Mouse (Mus musculus) megakaryocyte progenitor cell, adult 5-6 weeks (primary cell): Measurements from ENCODE around the gene Oas1d. TPM values are rescaled to one million over a fixed set of nuclear protein-coding genes. Genes with fewer than 3 reads are reported as not detected.
"Not testable (repeated sequence)": the region's sequence is repeated elsewhere in the genome, so short reads cannot be mapped to it uniquely, and the experiment has no call there.

Source experiments
- ATAC-seq: replicated peaks from 2 replicates; pipeline ENCODE4 v1.8.0; 2016; ENCODE audit warnings: mild to moderate bottlenecking, moderate TSS enrichment, inconsistent platforms; ENCODE audit not compliant: poor library complexity
- total RNA-seq, 2 experiments: library from RNA; stranded (forward) in 1 of 2; stranded (reverse) in 1 of 2; fragments of 157-497, 149-512 nt in 1 of 2; fragments of 200-1000 nt in 1 of 2; gene quantifications; 2 replicates each; pipeline versions ENCODE4 v1.2.3 to v1.2.4; 2015 to 2017

Gene Oas1d
- total RNA-seq, 2 experiments from 2014 or later = not detected

DNA sequence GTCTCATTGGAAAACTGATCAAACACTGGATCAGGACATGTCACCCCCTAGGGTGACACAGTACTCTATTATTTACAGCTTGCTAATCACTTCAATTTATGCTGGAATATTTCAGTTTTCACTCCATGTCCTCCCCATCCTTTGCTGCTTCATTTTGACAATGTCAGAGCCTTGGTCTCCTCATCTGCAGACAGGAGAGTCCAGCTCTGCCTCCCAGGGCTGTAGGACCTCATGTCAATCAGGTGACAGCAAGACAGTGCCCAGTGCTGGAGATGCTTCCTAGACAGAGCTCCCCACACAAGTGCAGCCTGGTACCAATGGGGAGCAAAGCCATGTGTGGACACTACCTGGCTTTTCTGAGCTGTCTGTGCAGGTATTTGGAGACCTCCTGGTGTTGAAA lies 15.6 kb upstream of the Oas1d start:
- no peak for ATAC-seq

DNA sequence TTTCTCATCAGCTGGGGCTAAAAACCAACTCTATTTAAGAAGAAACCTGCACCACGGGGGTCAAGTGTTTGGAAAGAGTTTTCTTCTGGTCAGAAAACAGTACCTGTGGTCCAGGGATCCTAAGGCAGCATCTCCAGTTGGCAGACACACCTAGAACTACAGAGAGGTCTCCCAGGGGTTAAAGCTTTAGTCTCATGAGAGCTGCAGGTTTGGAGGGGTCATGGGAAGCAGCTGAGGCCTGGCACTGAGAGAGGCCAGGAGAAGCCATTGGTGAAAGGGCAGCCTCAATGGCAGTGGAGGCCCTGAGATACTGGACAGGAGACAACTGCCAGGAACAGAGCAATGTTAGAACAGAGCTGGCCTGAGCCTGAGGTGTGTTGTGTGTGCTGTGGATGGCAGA lies 13.7 kb upstream of the Oas1d start:
- ATAC-seq = no peak

DNA sequence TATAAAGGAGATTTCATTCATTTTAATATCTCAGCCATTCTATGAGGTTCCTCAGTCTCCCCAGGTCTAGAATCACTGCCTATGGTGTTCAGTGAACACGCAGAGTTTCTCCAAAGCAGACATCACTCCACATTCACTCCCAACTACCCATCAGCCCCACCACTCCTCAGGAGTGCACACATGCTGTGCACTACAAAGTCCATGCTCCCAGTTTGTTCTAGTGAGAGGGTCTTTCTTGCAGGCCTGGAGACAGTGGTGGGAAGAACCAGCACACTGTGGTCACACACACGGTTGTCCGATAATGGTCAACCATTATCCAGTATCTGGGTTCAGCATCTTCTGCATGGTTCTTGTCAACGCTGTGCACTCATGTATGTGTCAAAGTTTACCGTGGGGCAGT lies 12.3 kb upstream of the Oas1d start:
- ATAC-seq = no peak

DNA sequence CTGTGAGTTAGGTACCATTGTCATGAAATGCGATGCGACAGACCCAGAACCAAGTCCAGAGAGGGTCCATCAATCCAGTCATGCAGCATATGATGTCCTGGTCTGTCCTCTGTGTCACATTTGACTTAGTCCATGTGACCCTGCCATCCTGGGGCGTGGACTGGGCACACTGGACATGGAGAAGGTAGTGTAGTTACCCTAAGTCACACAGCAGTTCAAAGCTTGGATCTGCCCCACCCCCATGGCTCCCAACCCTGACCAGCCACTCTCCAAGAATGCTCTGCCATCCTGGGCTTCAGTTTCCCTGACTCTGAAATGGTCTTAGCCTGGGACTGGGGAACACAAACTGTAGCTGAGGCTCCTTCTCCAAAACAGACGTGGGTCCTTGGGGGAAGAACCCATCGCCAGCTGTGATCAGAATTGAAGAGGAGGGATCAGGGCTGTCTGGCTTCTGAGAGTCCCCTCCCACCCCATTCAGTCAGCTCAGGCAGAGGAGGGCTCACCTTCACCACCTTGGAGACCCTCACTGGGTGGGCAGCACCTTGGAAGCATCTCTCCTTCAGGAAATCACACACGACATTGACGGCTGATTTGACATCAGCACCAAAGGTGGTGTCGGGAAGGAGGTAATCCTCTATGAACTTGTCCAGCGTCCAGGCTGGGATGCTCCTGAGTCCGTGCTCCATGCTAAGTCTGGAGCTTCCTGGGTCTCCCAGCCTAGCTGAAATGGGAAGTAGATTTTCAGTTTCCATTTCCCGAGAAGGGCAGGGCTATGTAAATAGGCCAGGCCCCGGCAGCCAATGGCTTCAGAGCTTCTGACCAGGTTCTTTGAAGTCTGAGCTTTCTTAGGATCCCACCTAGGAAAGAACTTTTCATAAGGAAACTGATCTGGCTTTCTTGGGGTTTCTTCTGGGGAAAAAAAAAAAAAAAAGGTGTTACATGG lies 7.3 kb upstream of the Oas1d start, which contains the start of gene Oas1a:
Gene Oas1a (minus strand): TSS at position 731 of the 943 bp plus-strand sequence.
- ATAC-seq = peak; percentile 68

GRCm38 (mm10) chr5:120908196-120908920 lies 6.0 kb upstream of the Oas1d start:
- no peak for ATAC-seq

- not testable (repeated sequence) for ATAC-seq
Measured at GRCm38 (mm10) chr5:120919156-120919935, 5.0 kb downstream of the Oas1d start.

GRCm38 (mm10) chr5:120920296-120920695 lies 6.0 kb downstream of the Oas1d start:
- no peak for ATAC-seq

GRCm38 (mm10) chr5:120923969-120924368 lies 9.6 kb downstream of the Oas1d start:
- no peak for ATAC-seq

- not testable (repeated sequence) for ATAC-seq
Measured at GRCm38 (mm10) chr5:120924520-120924919, 10.2 kb downstream of the Oas1d start.

- ATAC-seq = not testable (repeated sequence)
Measured at GRCm38 (mm10) chr5:120926311-120926710, 12.0 kb downstream of the Oas1d start.

- ATAC-seq = peak; percentile 65
Measured at GRCm38 (mm10) chr5:120927036-120927435, 12.7 kb downstream of the Oas1d start.

DNA sequence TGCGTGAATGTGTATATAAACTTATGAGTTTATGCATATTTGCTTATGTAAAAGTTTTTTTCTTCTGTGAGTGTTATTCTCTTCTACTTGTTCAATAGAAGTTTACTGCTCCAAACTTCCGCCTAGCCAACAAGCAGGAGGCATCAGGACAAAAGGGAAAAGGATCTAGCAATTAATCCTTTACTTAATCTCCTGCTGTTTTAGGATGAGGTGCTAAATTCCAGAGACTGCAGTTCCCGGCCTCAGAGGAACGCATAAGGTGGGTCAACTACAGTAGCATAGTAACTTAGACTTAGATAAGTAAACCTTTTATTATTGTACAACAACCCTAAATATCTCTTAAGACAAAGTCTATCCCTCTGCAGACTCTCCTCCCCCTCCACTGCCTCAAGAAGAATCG lies 19.6 kb downstream of the Oas1d start:
- ATAC-seq = no peak

- ATAC-seq = no peak
Measured at GRCm38 (mm10) chr5:120937841-120938240, 23.5 kb downstream of the Oas1d start.

DNA sequence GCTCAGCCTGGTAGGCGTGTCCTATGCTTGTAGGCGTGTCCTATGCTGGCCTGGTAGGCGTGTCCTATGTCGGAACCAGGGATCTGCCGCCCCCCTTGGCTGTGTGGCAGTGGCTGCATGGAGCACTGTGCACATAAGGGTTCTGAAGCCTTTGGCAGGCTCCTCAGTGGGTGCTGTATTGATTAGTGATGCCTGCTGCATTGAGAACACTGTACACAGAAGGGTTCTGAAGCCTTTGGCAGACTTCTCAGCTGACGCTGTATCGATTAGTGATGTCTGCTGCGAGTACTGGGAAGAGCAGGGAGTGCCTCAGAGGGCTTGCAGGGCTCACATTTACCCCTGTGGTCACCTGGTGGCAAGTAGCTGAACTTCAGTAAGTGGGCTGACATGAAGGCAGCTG lies 24.2 kb downstream of the Oas1d start:
- ATAC-seq = peak; percentile 72

DNA sequence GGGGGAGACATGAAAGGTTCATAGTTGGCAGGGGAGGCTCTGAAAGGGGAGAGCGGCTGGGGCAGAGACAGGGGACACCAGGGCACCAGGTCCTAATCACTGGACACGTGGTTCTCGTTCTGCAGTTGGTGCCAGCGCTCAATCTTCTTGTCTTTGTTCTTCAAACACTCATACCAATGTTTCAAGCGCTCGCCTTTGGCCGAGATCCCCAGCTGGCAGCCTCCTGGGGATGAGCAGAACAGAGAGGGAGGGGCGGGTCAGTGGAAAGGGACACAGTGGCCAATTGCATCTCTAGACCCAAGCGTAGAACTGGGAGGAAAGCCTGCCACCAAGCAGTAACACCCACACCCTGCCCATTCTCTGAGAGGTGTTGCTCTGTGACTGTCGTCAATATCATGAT lies 27.7 kb downstream of the Oas1d start:
- no peak for ATAC-seq

GRCm38 (mm10) chr5:120952242-120952770 lies 38.0 kb downstream of the Oas1d start:
- no peak for ATAC-seq

DNA sequence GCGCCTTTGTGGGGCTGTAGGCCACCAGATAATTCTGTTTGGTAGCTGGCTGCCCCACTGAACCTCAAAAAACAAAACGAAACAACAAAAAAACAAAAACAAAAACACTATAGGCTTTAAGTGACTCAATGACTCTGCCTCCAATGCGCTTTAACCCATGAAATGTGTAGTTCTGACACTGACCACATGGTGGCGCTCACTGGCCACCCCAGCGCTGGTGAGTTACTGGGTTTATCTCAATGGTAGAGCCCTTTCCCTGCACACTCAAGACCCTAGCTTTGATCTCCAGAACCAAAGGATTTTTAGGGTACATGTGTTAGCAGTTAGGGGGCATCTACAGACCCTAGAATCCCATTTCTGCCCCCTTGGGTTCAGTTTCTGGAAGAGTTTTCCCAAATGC lies 39.6 kb downstream of the Oas1d start:
- ATAC-seq = peak; percentile 75

DNA sequence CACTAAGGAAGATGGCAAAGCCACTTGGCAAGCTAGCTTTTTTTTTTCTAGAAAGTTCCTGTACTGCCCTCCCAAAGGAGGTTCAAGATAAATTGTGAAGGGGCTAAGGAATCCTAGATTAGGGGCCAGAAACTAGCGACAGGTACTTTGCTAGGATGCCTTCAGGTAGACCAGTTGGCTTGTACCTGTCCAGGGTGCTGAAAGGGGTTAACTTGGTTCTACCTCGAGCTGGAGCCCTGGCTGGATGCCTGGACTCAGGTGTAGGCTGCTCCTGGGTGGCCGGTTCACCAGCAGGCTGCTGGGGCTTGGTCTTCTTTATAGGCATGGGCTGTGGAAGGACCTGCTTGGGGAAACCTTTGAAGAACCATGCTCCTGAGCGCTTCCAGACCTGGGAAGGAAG lies 46.7 kb downstream of the Oas1d start:
- ATAC-seq = no peak

GRCm38 (mm10) chr5:120966156-120966555 lies 51.8 kb downstream of the Oas1d start:
- no peak for ATAC-seq

GRCm38 (mm10) chr5:120966894-120967293 lies 52.6 kb downstream of the Oas1d start:
- ATAC-seq = no peak
